Mouse (Mus musculus): ENCODE measurements around the gene Agpat1. TPM values are rescaled to one million over a fixed set of nuclear protein-coding genes. Genes with fewer than 3 reads are reported as not detected.

Agpat1 gene
- polyA plus RNA-seq, 1 experiment: 251 TPM

DNA sequence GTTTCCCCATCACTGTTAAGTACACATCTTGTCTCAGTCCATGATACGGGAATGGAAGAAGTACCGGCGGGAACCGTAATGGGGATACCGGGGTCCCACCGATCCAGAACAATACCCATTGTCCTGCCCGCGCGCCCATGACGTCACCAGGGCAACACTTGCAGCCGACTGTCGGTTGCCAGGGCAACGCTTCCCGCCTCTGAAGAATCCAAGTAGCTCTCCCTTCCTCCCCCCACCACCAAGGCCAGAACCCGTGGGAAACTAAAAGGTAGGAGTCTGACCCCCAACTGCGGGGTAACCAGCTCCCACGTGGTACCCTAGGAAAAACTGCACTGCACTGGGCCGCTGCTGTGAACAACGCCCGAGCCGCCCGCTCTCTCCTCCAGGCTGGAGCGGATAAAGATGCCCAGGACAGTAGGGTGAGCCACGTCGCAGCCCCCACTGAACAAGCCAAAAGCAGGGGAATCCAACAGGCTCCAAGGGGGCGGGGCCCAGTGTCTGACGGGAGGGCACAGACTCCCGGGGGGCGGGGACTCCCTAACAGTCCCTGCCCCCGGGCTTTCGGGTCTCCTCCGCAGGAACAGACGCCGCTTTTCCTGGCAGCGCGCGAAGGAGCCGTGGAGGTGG, 17.2 kb upstream of the Agpat1 start:
- DNase-seq (ENCODE audit: low read depth): peak; percentile 97
- TF ChIP-seq POLR2A (IDR thresholded peaks at IDR 0.05; ENCODE audit: borderline replicate concordance, extremely low read depth, insufficient read depth, insufficient read length, poor library complexity, severe bottlenecking): no peak
- TF ChIP-seq CTCF (IDR thresholded peaks at IDR 0.05; ENCODE audit: borderline replicate concordance, extremely low read depth, insufficient read depth, insufficient read length): no peak

DNA sequence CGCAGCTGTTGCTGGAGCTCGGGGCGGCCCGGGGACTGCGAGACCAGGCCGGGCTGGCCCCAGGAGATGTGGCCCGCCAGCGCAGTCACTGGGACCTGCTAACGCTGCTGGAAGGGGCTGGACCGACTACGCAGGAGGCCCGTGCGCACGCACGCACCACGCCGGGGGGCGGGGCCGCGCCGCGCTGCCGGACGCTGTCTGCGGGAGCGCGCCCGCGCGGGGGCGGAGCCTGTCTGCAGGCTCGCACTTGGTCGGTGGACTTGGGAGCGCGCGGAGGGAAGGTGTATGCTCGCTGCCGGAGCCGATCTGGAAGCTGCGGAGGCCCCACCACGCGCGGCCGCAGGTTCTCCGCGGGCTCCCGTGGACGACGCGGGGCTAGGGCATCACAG, 16.6 kb upstream of the Agpat1 start:
- no peak for TF ChIP-seq CTCF (IDR thresholded peaks at IDR 0.05; ENCODE audit: borderline replicate concordance, extremely low read depth, insufficient read depth, insufficient read length)
- peak; percentile 88 for TF ChIP-seq POLR2A (IDR thresholded peaks at IDR 0.05; ENCODE audit: borderline replicate concordance, extremely low read depth, insufficient read depth, insufficient read length, poor library complexity, severe bottlenecking)
- peak; percentile 98 for DNase-seq (ENCODE audit: low read depth)

DNA sequence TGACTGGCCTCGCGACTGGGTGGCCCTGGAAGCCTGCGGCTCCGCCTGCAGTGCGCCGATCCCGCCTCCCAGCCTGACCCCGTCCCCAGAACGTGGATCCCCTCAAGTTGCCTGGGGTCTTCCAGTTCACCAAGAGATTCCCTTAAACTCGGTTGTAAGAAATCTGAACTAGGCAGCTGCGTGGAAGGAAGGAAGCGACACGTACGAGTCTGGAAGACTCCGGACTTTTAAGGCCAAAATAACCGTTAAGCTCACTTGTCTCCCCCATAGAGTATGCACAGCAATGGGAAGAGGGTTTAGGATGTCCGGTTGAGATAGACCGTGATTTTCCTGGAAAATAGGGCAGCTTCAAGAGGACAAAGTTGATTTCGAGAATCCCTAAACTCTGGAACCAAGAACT, 16.2 kb upstream of the Agpat1 start:
- DNase-seq (ENCODE audit: low read depth): no peak
- TF ChIP-seq CTCF (IDR thresholded peaks at IDR 0.05; ENCODE audit: borderline replicate concordance, extremely low read depth, insufficient read depth, insufficient read length): no peak
- TF ChIP-seq POLR2A (IDR thresholded peaks at IDR 0.05; ENCODE audit: borderline replicate concordance, extremely low read depth, insufficient read depth, insufficient read length, poor library complexity, severe bottlenecking): no peak

DNA sequence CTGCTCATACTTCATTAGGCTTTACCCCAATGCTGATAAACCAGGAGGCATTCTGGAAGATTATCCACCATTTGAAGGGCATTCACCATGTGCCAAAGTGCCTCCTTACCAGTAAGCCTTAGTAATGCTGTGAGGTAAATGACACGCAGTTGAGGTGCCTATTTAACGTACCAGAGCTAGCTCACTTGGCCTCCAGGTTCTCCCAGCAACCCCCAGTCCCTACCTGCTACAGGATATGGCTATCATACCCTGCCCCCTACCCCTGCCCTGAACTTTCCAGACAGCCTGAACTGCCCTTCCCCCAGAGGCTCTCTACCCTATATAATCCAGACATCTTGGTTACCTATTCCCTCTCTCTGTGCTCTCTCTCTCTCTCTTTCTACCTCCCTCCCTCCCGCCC, 15.3 kb upstream of the Agpat1 start:
- DNase-seq (ENCODE audit: low read depth): no peak
- TF ChIP-seq POLR2A (IDR thresholded peaks at IDR 0.05; ENCODE audit: borderline replicate concordance, extremely low read depth, insufficient read depth, insufficient read length, poor library complexity, severe bottlenecking) (no peak), CTCF (IDR thresholded peaks at IDR 0.05; ENCODE audit: borderline replicate concordance, extremely low read depth, insufficient read depth, insufficient read length) (no peak)

DNA sequence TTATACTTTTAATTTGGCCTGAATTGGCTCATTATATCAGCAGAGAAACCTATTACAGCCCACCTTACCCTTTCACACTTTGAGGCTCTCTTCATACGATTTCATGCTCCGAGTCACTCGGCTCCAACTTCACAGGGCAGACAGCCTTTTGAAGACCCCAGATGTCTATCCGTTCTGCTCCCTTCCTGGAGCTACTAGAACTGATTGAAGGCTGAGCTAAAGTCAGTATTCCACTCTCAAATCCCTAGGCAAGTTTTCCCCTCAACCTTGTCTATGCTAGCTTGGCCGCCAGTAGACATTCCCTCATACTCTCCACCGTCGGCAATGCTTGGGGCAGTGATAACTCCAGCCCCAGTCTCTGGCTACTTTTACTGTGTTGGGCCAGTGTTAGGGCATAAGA, 14.9 kb upstream of the Agpat1 start:
- DNase-seq (ENCODE audit: low read depth): no peak
- TF ChIP-seq POLR2A (IDR thresholded peaks at IDR 0.05; ENCODE audit: borderline replicate concordance, extremely low read depth, insufficient read depth, insufficient read length, poor library complexity, severe bottlenecking) (no peak), CTCF (IDR thresholded peaks at IDR 0.05; ENCODE audit: borderline replicate concordance, extremely low read depth, insufficient read depth, insufficient read length) (no peak)

DNA sequence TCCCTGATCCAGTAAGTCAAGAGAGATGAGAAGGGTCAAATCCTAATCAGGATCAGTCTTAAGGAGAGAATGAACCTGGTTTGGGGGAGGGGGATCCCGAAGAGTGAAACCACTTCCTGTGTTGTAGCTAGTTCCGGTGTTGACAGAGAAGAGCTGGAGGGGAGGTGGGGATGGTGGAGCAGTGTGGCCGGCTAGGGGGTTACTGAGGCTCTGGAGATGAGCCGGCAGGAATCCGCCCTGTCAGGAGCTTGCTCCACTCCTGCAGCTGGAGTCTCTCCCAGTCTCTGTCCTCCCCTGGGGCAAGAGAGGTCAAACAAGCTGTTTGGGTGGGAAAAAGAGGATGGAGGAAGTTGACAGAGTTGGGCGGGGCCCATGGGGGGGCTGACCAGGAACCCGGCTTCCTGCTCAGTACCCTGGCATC, 14.4 kb upstream of the Agpat1 start, which contains the start of gene Gpsm3:
Gene Gpsm3, plus strand, starts transcription at position 126 of the 421 bp plus-strand sequence.
- DNase-seq (ENCODE audit: low read depth): no peak

DNA sequence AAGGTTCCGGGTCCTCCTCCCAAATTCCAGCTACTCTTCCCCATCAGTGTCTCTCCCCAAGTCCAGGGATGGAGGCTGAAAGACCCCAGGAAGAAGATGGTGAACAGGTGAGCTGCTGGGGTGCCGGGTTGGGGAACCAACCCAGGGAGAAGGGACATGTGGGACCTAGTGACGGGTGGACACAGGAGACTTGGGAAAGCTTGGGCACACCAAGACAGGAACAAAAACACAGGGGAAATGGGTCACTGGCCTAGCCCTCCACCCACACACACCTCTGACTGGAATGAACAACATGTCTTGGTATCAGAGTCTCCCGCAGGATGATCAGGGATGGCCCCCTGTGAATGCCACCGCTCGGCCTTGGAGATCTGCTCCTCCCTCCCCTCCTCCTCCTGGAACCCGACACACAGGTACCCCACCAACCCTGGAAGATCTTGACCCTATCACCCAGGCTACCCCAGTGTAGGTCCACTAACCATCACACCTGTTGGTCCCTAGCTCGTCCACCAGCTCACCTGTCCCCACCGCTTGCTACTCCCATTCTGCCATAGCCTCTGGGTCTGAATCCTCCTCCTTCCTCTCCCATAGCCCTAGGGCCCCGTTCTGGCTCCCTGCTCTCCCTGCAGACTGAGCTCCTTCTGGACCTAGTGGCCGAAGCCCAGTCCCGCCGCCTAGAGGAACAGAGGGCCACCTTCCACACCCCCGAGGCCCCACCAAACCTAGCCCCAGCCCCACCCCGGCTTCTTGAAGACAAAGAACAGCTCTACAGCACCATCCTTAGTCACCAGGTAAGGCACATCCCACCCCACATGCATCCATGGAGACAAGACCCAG, 13.7 kb upstream of the Agpat1 start:
- no peak for TF ChIP-seq POLR2A (IDR thresholded peaks at IDR 0.05; ENCODE audit: borderline replicate concordance, extremely low read depth, insufficient read depth, insufficient read length, poor library complexity, severe bottlenecking)
- no peak for DNase-seq (ENCODE audit: low read depth)

More for the DNA sequence above, 14.4 kb upstream of the Agpat1 start, which contains the start of gene Gpsm3:
- TF ChIP-seq CTCF (IDR thresholded peaks at IDR 0.05; ENCODE audit: borderline replicate concordance, extremely low read depth, insufficient read depth, insufficient read length): no peak
- no peak for TF ChIP-seq POLR2A (IDR thresholded peaks at IDR 0.05; ENCODE audit: borderline replicate concordance, extremely low read depth, insufficient read depth, insufficient read length, poor library complexity, severe bottlenecking)

DNA sequence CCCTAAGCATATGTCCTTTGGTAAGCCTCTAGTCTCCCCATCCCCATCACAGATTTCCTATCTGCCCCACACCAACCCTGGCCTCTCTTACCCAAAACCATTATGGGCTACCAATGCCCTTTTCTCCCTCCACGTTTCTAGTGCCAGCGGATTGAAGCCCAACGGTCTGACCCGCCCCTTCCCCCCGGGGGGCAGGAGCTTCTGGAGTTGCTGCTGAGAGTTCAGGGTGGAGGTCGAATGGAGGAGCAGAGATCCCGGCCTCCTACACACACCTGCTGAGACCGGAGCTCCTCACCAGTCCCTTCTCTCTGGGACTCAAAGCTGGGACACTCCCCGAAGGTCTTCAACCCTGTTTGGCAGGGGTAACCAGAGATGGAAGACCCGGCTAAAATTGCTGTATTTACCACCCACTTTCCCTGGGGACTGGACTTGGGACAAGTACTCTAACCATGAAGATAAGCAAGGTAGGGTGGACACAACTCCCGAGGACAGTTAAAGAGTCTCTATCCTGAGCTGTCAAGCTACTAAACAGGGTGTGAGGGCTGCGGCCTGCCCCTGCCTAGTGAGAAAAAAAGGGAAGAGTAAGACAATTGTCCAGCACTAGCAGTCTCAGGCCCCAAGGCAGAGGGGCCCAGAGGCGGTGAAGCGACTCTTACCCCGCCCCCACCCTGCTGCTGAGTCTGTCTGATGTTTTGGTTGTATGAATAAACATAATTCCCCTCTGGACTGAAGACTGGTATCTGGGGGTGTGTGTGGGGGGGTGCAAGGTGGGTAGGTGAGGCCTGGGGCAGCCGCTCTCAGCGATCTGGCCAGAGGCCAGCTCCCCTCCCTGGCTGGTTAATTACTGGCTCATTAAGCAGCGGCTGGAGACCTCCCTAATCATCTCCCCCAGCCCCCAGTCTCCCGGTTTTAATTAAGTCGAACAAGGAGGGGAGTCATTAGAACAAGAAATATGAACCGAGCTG, 12.8 kb upstream of the Agpat1 start, which contains the start of gene Pbx2:
Gene Pbx2, plus strand, starts transcription at position 238 of the 965 bp plus-strand sequence.
- TF ChIP-seq CTCF (IDR thresholded peaks at IDR 0.05; ENCODE audit: borderline replicate concordance, extremely low read depth, insufficient read depth, insufficient read length) (no peak), POLR2A (IDR thresholded peaks at IDR 0.05; ENCODE audit: borderline replicate concordance, extremely low read depth, insufficient read depth, insufficient read length, poor library complexity, severe bottlenecking) (no peak)

DNA sequence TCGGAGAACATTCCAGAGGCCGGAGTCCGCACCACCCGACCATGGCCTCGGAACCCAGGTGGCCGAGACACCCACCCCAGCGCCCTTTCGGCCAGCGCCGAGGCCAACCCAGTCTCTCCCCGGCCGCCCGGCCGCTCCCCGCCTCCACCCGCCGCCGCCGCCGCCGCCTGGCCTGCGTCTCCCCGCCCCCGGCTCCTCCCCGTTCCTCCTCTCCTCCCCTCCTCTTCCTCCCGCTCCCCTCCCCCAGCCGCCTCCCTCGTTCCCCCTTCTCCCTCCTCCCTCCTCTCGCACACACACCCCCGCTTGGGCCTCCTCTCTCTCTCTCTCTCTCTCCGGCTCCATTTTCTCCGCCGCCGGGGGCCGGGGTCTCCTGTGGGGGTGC, 12.1 kb upstream of the Agpat1 start:
- TF ChIP-seq CTCF (IDR thresholded peaks at IDR 0.05; ENCODE audit: borderline replicate concordance, extremely low read depth, insufficient read depth, insufficient read length): no peak
- peak; percentile 90 for TF ChIP-seq POLR2A (IDR thresholded peaks at IDR 0.05; ENCODE audit: borderline replicate concordance, extremely low read depth, insufficient read depth, insufficient read length, poor library complexity, severe bottlenecking)
- peak; percentile 97 for DNase-seq (ENCODE audit: low read depth)

More for the DNA sequence above, 12.8 kb upstream of the Agpat1 start, which contains the start of gene Pbx2:
- peak; percentile 88 for DNase-seq (ENCODE audit: low read depth)

DNA sequence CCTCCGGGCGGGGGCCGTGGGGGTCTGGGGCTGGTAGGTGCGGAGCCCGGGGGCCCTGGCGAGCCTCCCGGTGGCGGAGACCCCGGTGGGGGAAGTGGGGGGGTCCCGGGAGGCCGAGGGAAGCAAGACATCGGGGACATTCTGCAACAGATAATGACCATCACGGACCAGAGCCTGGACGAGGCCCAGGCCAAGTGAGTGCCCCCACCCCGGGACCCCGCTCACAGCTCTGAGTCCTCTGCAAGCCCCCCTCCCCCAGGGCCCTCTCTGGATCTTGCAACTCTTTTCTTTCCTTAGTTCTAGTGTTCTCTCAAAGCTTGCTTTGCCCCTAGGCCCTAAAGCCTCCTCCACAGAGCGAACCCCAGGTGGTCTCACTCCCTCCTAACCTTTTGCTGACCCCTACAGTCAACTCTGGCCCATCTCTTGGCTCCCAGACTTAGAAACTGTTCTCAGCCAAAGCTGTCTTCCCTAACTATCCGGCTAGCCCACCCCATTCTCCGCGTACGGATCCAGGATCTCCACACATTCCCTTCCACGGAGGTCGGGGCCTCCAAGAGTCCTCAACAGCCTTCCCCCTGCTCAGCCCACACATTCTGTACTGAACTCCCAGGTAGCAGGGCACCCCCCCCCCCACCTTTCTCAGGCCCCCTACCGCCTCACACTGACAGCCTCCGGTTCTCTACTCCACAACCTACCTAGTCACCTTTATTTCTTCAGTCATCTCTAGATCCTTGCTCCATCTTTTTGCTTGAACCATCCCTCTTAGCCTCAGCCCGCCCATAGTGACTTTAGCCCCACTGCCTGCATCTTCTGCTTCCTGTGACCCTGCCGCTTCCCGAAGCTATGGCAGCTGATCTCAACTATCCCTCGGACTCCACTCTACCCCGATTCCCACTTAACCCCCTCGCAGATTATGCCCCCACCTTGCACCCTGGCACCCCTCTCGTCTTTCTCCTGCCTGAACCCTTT, 11.2 kb upstream of the Agpat1 start:
- peak; percentile 62 for DNase-seq (ENCODE audit: low read depth)
- no peak for TF ChIP-seq POLR2A (IDR thresholded peaks at IDR 0.05; ENCODE audit: borderline replicate concordance, extremely low read depth, insufficient read depth, insufficient read length, poor library complexity, severe bottlenecking)
- no peak for TF ChIP-seq CTCF (IDR thresholded peaks at IDR 0.05; ENCODE audit: borderline replicate concordance, extremely low read depth, insufficient read depth, insufficient read length)
